Mouse (Mus musculus): ENCODE results near the gene Depdc1a. TPM values are rescaled to one million over a fixed set of nuclear protein-coding genes. Genes with fewer than 3 reads are reported as not detected.
"Not testable (repeated sequence)": the region's sequence is repeated elsewhere in the genome, so short reads cannot be mapped to it uniquely, and the experiment has no call there.

The Depdc1a gene
- 37.8 and 43.7 TPM in 2 replicates for polyA plus RNA-seq (2016; fragmentation: Nextera tagmentation; extraction: Ambion mirVana)

GRCm38 (mm10) chr3:159495243-159495801, at the start of gene Depdc1a:
Gene Depdc1a (plus strand): TSS chr3:159495433.
- Histone ChIP-seq H3K4me2 (replicated peaks) (peak within 1 kb of the TSS; percentile 65), H3K27me3 (no peaks in the 10 kb centered on the region), H3K9me3 (no peaks in the 10 kb centered on the region), H3K9ac (peak within 1 kb of the TSS; percentile 62), H3K4me1 (no peaks in the 10 kb centered on the region), H3K36me3 (0 out of 2 replicates have a peak, but pooled peaks cover 8% of the 10 kb centered on the region), H3K27ac (peak within 1 kb of the TSS; percentile 57; the same call in 1 of the 2 replicates), H3K4me3 (peak within 1 kb of the TSS; percentile 60)
- under 1% methylated on average over 28 of the region's 28 CpGs for WGBS
- ATAC-seq (ENCODE audit: insufficient number of reproducible peaks, insufficient read depth, low FRiP score, low TSS enrichment), result peak; percentile 100

DNA sequence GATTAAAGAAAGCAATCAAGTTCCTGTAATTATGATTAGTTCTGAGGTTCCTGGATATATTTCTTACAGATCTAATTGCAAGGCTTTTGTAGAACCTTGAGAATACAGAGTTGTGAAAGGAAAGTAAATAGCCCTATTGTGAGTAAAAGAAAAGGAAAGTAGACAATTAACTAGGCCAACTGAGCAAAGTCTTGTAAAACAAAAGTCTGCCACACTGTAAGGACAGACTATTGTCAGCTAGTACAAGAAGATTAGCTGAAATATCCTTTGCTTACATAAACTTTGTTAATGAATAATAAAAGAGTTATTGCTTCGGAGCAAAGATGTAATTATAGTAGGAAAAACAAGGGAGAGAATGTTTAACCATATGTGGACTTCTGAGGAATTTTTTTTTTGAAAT, 25.2 kb upstream of the Depdc1a start:
- no peak overlapping the region for H3K4me2 ChIP-seq (replicated peaks)
- H3K9me3 ChIP-seq, result no peaks in the 10 kb centered on the region
- no peaks in the 10 kb centered on the region for H3K36me3 ChIP-seq
- no peak overlapping the region for H3K4me3 ChIP-seq
- ATAC-seq (ENCODE audit: insufficient number of reproducible peaks, insufficient read depth, low FRiP score, low TSS enrichment), result no peak
- H3K27ac ChIP-seq, result no peak overlapping the region
- no peak overlapping the region for H3K9ac ChIP-seq
- no peaks in the 10 kb centered on the region for H3K27me3 ChIP-seq
- WGBS, result 80% methylated on average over 1 of the region's 1 CpGs
- no peaks in the 10 kb centered on the region for H3K4me1 ChIP-seq

DNA sequence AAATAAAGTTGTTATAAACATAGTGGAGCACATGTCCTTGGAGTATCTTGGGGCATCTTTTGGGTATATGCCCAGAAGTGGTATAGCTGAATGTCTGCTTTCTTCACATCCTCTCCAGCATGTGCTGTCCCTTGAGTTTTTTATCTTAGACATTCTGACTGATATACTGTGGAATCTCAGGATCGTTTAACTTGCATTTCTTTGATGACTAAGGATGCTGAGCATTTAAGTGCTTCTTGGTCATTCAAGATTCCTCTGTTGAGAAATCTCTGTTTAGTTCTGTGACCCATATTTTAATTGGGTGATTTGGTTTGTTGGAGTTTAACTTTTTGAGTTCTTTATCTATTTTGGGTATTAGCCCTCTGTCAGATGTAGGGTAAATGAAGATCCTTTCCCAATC, 19.8 kb upstream of the Depdc1a start:
- WGBS, result 88% methylated on average over 1 of the region's 1 CpGs
- Histone ChIP-seq H3K27me3 (no peaks in the 10 kb centered on the region), H3K9me3 (no peaks in the 10 kb centered on the region), H3K4me2 (replicated peaks) (no peak overlapping the region), H3K4me3 (no peak overlapping the region), H3K36me3 (no peaks in the 10 kb centered on the region), H3K9ac (no peak overlapping the region), H3K4me1 (no peaks in the 10 kb centered on the region), H3K27ac (no peak overlapping the region)
- ATAC-seq (ENCODE audit: insufficient number of reproducible peaks, insufficient read depth, low FRiP score, low TSS enrichment), result no peak

GRCm38 (mm10) chr3:159477250-159477962, 17.8 kb upstream of the Depdc1a start:
- Histone ChIP-seq H3K4me2 (replicated peaks) (no peak overlapping the region), H3K36me3 (no peaks in the 10 kb centered on the region), H3K9ac (no peak overlapping the region), H3K4me3 (no peak overlapping the region), H3K9me3 (no peaks in the 10 kb centered on the region), H3K4me1 (no peaks in the 10 kb centered on the region), H3K27me3 (no peaks in the 10 kb centered on the region), H3K27ac (no peak overlapping the region)
- no peak for ATAC-seq (ENCODE audit: insufficient number of reproducible peaks, insufficient read depth, low FRiP score, low TSS enrichment)
- 94% methylated on average over 1 of the region's 1 CpGs for WGBS

- H3K27me3 ChIP-seq, H3K9me3 ChIP-seq: not testable (repeated sequence)
- peak overlapping the region; percentile 57; the same call in 1 of the 2 replicates for H3K27ac ChIP-seq
Observed at GRCm38 (mm10) chr3:159494709-159495108, 524 bp upstream of the Depdc1a start.

GRCm38 (mm10) chr3:159508899-159509298, 13.7 kb downstream of the Depdc1a start:
- Histone ChIP-seq H3K4me1 (no peaks in the 10 kb centered on the region), H3K27ac (no peak overlapping the region), H3K9me3 (no peaks in the 10 kb centered on the region), H3K4me2 (replicated peaks) (no peak overlapping the region), H3K4me3 (no peak overlapping the region), H3K27me3 (no peaks in the 10 kb centered on the region), H3K9ac (no peak overlapping the region), H3K36me3 (0 out of 2 replicates have a peak, but pooled peaks cover 6% of the 10 kb centered on the region)
- ATAC-seq (ENCODE audit: insufficient number of reproducible peaks, insufficient read depth, low FRiP score, low TSS enrichment), result no peak

More at GRCm38 (mm10) chr3:159494709-159495108, 524 bp upstream of the Depdc1a start:
- ATAC-seq (ENCODE audit: insufficient number of reproducible peaks, insufficient read depth, low FRiP score, low TSS enrichment), result 0 out of 2 replicates have a peak, but pooled peaks have one; percentile 53
- H3K36me3 ChIP-seq, H3K4me1 ChIP-seq: not testable (repeated sequence)
- peak overlapping the region; percentile 60 for H3K4me3 ChIP-seq
- H3K4me2 ChIP-seq (replicated peaks), result peak overlapping the region; percentile 65
- H3K9ac ChIP-seq, result peak overlapping the region; percentile 62

DNA sequence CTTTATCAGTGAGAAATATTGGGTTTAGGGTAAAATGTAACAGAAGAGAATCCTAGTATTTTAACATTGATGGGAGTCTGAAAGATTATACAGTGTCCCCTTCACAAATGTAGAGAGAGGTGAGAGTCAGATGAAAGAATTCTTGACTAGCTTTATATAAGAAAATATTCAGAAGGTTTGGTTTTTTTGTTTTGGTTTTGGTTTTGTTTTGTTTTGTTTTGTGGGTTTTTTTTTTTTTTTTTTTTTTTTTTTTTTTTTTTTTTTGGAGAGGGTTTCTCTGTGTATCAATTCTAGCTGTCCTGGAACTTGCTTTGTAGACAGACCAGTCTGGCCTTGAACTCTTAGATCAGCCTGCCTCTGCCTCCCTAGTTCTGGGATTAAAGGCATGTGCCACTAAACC, 33.3 kb downstream of the Depdc1a start:
- H3K27me3 ChIP-seq, result no peaks in the 10 kb centered on the region
- H3K9me3 ChIP-seq, result no peaks in the 10 kb centered on the region
- no peak for ATAC-seq (ENCODE audit: insufficient number of reproducible peaks, insufficient read depth, low FRiP score, low TSS enrichment)
- H3K36me3 ChIP-seq, result no peaks in the 10 kb centered on the region
- no peak overlapping the region for H3K4me3 ChIP-seq
- H3K4me2 ChIP-seq (replicated peaks), result no peak overlapping the region
- H3K27ac ChIP-seq, result no peak overlapping the region
- no peak overlapping the region for H3K9ac ChIP-seq
- no peaks in the 10 kb centered on the region for H3K4me1 ChIP-seq

GRCm38 (mm10) chr3:159548303-159548702, 53.1 kb downstream of the Depdc1a start:
- no peak overlapping the region for H3K4me2 ChIP-seq (replicated peaks)
- 82% methylated on average over 3 of the region's 3 CpGs for WGBS
- H3K4me1 ChIP-seq, result no peaks in the 10 kb centered on the region
- H3K9ac ChIP-seq, result no peak overlapping the region
- ATAC-seq (ENCODE audit: insufficient number of reproducible peaks, insufficient read depth, low FRiP score, low TSS enrichment), result no peak
- no peaks in the 10 kb centered on the region for H3K9me3 ChIP-seq
- no peaks in the 10 kb centered on the region for H3K36me3 ChIP-seq
- H3K27me3 ChIP-seq, result no peaks in the 10 kb centered on the region
- H3K4me3 ChIP-seq, result no peak overlapping the region
- no peak overlapping the region for H3K27ac ChIP-seq

GRCm38 (mm10) chr3:159550224-159550623, 55.0 kb downstream of the Depdc1a start:
- Histone ChIP-seq H3K4me1 (no peaks in the 10 kb centered on the region), H3K9me3 (no peaks in the 10 kb centered on the region)
- peak; percentile 67; the same call in 1 of the 2 replicates for ATAC-seq (ENCODE audit: insufficient number of reproducible peaks, insufficient read depth, low FRiP score, low TSS enrichment)

More at GRCm38 (mm10) chr3:159550224-159550623, 55.0 kb downstream of the Depdc1a start:
- Histone ChIP-seq H3K9ac (no peak overlapping the region), H3K4me3 (no peak overlapping the region), H3K4me2 (replicated peaks) (no peak overlapping the region), H3K36me3 (no peaks in the 10 kb centered on the region), H3K27ac (no peak overlapping the region), H3K27me3 (no peaks in the 10 kb centered on the region)

Other genes starting within 250 kb of the Depdc1a start
- not detected in 2 replicates for gene Rpe65, start 103.7 kb downstream of the Depdc1a start, polyA plus RNA-seq (2016; fragmentation: Nextera tagmentation; extraction: Ambion mirVana)

Measured in embryonic facial prominence, embryonic 12.5 days (tissue).